Mouse (Mus musculus) lung, postnatal 36 days (tissue): ENCODE data around the gene Sept11.

ENCODE experiments used
- DNase-seq: peaks from one replicate; pipeline ENCODE4 v3.0.0; 2022; ENCODE audit warnings: mixed read lengths

The Sept11 gene

GRCm38 (mm10) chr5:93180252-93180651 is 87.0 kb downstream of the Sept11 start:
- peak; percentile 58 for DNase-seq

DNA sequence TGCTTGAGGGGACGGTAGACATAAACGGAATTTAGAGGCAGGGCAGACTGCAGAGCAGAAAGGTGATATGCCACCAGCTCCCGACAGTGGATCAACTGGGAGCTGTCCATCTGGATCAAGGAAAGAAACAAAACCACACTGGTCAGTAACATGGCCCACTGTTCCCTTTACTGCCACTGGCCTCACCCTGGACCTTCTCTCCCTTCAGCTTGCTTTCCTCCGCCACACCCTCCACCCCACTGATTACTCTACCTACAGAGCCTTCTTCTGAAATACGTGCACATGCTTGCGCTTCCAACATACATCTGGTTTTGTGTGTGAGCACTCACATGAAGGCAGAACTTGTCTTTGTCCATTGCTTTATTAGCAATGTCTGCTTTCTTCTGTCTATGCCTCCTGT is 90.1 kb downstream of the Sept11 start:
- no peak for DNase-seq

GRCm38 (mm10) chr5:93184548-93184947 is 91.3 kb downstream of the Sept11 start:
- no peak for DNase-seq

DNA sequence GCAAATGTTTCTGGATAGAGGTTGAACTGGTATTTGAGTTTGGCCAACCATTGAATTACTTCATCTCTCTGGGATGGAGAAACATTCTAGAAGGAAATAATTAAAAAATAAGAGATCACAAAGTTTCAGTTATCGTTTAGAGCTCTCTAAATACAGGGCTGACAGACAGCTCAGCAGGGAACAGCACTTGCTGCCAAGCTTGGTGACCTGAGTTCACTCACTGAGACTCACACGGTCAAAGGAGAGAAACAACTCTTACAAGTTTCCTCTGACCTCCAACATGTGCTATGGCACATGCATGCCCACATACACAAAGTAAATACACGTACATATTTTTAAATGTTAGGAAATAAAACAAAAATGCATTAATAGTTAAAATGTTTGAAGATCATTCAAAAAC is 96.4 kb downstream of the Sept11 start:
- DNase-seq = no peak

GRCm38 (mm10) chr5:93190428-93190827 is 97.2 kb downstream of the Sept11 start:
- DNase-seq = no peak

DNA sequence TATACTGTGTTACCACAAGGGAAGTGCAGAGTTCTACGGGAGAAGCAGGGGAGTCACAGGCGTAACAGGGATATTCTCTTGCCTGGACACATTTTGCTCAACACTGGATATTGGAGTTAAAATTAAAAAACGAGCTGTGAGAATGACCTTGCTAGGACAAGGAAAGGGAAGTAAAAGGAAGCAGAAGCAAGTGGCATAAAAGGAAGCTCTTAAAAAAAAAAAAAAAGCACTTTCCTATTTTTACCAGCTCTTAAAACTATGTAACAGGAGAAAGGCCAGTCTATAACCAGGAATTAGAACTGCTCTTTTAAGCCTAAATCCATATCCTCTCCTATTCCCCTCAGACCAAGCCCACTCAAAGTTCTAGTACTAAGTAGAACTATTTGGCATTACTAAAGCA is 105.0 kb downstream of the Sept11 start:
- DNase-seq = no peak

DNA sequence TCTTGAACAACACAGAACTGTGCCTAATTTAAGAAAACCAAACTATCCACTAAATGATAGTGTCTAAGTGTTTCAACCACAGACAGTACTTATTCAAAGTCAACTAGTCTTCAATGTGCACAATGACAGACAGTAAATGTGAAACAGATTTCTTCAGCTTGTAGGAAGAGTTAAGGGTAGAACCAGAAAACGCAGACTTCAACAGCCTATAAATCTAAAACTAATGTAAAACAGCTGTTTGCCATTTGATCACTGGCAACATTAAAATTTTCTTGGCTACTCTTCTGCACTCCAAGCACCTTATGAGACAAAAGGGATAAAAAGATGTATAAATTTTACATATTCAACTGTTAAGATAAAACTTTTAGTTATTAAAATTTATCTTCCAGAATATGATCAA is 107.9 kb downstream of the Sept11 start:
- DNase-seq = no peak

GRCm38 (mm10) chr5:93205371-93206108 is 112.3 kb downstream of the Sept11 start:
- peak; percentile 78 for DNase-seq

DNA sequence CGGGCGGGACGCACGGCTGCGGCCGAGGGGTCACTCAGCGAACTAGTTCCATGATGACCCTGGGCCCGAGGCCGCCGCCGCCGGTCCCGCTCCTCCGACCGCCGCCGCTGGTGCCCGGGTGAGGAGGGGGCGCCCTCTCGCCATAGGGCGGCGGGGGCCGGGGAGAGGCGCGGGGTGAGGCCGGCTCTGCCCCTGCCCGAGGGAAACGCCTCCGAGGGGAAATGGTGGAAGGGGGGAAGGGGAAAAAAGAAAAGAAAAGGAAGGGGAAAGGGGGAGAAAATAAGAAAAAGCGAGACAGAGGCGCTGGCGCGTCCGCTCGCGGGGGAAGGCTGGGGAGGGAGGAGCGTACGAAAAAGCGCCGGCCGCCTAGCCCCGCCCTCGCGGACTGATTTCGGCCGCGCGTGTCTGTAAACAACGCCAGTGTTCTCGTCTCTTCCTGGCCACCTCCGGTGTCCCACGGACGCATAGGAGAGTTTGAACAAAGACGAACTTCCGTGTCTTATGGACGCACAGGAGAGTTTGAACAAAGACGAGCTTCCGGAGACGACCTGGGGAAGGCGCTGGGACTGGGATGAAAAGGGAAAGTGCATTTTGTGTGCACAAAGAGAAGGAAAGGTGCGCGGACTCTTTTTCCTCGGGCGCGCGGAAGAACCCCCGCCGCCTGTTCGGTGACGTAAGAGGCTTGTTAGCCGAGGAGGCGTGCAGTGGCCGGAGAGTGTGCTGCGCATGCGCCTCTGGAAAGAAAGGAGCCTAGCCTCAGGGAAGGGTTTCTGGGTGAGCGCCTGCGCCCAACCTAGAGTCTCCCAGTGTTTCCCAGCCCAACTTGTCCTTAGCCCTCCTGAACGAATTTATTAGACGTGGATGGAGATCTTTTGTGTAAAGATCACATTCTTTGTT is 113.1 kb downstream of the Sept11 start, which contains the start of the genes Ccni and 2010109A12Rik:
TSS of gene Ccni (minus strand) at position 387 of the 897 bp plus-strand sequence.
TSS of gene 2010109A12Rik (plus strand) at position 410 of the 897 bp plus-strand sequence.
- DNase-seq = peak; percentile 96

GRCm38 (mm10) chr5:93207006-93207348 is 113.7 kb downstream of the Sept11 start:
- DNase-seq = peak; percentile 60

DNA sequence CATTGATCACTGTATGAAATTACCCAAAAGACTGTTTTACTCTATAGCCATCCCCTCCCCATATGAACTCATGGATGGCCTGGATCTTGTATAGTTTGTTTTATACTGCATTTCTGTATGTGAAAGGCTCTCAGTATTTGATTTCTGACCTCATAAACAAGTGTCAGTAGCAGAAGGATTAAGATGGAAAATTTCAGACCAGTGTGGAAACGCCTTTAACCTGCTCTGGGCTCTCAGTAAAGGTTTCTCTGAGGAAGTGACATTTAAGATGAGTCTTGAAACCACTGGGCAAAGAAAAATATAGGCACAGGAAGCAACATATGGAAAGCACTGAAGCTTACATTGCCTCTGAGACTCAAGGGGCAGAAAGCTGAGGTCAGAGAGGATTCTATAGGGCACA is 114.3 kb downstream of the Sept11 start:
- DNase-seq = no peak

DNA sequence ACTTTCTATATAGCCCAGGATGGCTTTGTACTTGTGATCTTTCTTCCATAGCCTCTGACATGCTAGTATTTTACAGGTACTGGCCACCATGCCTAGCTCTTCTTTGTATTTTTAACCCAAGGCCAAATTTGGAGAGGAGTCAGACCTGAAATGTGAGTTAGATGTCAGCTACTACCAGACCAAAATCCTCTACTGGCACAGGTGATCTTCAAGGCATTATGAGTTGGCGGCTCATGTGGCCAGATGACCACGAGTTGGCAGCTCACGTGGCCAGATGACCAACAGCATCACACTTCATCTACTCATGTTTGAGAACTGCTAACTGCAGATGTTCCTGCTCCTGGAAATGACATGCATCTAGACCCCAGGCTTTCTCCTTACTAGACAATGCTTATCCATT is 125.1 kb downstream of the Sept11 start:
- DNase-seq = no peak

DNA sequence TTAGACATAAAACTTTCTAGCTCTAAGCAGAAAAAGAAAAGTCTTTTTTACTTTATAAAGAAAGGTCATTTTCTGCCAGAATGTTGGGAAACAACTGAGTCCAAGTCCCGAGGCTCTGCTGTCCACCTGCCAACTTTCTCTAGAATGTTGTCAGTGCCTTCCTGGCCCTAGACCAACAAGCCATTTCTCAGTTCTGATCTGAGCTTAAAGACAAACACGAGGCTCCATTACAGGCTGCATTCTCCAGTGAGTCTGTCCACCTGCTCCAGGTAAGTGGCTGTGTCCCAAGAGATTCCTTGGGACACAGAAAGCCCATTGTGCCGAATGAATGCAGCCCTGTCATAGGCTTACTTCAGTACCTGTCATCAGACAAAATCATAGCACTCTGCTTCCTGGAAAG is 128.4 kb downstream of the Sept11 start:
- DNase-seq = peak; percentile 68

GRCm38 (mm10) chr5:93224549-93224948 is 131.3 kb downstream of the Sept11 start:
- DNase-seq = no peak
